Mouse (Mus musculus) embryonic facial prominence, embryonic 11.5 days (tissue): Measurements from ENCODE around the gene Mis18a. TPM values are rescaled to one million over a fixed set of nuclear protein-coding genes. Genes with fewer than 3 reads are reported as not detected.

Experiments
- ATAC-seq: fragments of 200-750 bp; cut with Nextera tagmentation; replicated peaks from 2 replicates; pipeline ENCODE4 v1.8.0; 2017; ENCODE audit warnings: low read depth; ENCODE audit not compliant: insufficient number of reproducible peaks, low FRiP score, low TSS enrichment
- DNase-seq: peaks from one replicate; pipeline ENCODE4 v3.0.0-alpha.2; 2015; ENCODE audit warnings: low spot score
- H3K27ac ChIP-seq: fragments of 300-500 bp; sonication (generic); replicated peaks from 2 replicates; pipeline ENCODE4 v1.5.1; 2014; ENCODE audit warnings: mild to moderate bottlenecking, low read depth, low read length, control low read depth
- H3K27me3 ChIP-seq: fragments of 300-500 bp; sonication (generic); 2 replicates; pipeline ENCODE4 v1.6.1; 2014; ENCODE audit warnings: mild to moderate bottlenecking, low read length, moderate library complexity, mixed read lengths; ENCODE audit not compliant: control insufficient read depth, insufficient read depth
- H3K36me3 ChIP-seq: fragments of 300-500 bp; sonication (generic); replicated peaks from 2 replicates; pipeline ENCODE4 v1.6.1; 2014; ENCODE audit warnings: low read depth, mild to moderate bottlenecking, low read length, moderate library complexity, mixed read lengths; ENCODE audit not compliant: control insufficient read depth, insufficient read depth
- H3K4me1 ChIP-seq: fragments of 300-500 bp; sonication (generic); 2 replicates; pipeline ENCODE4 v1.6.1; 2014; ENCODE audit warnings: low read length, mixed read lengths; ENCODE audit not compliant: control insufficient read depth, insufficient read depth
- H3K4me2 ChIP-seq: fragments of 300-500 bp; sonication (generic); 2 replicates; pipeline ENCODE4 v1.6.1; 2014; ENCODE audit warnings: low read depth, mild to moderate bottlenecking, control low read depth, low read length, moderate library complexity
- H3K4me3 ChIP-seq: fragments of 300-500 bp; sonication (generic); 2 replicates; pipeline ENCODE4 v1.5.1; 2014; ENCODE audit warnings: low read depth, low read length, control low read depth
- H3K9ac ChIP-seq: fragments of 300-500 bp; sonication (generic); replicated peaks from 2 replicates; pipeline ENCODE4 v1.6.1; 2014; ENCODE audit warnings: mild to moderate bottlenecking, control low read depth, low read length
- H3K9me3 ChIP-seq: fragments of 300-500 bp; sonication (generic); replicated peaks from 2 replicates; pipeline ENCODE4 v1.6.1; 2016; ENCODE audit warnings: mild to moderate bottlenecking, low read length, inconsistent platforms, mixed read lengths; ENCODE audit not compliant: control insufficient read depth
- WGBS: fragments of 180-500 bp; shearing (Covaris S2); extraction: QIAGEN DNeasy Blood & Tissue Kit; methylation state at CpG from one replicate; pipeline ENCODE4 v1.1.7; 2014; 5-methylcytosine and 5-hydroxymethylcytosine counted together
- polyA plus RNA-seq: library from polyadenylated mRNA; unstranded; fragments of >200 nt; fragmentation: Nextera tagmentation; extraction: Ambion mirVana; gene quantifications from 2 replicates; pipeline ENCODE4 v1.2.1, GENCODE M21; 2014

Gene Mis18a
- polyA plus RNA-seq, 1 experiment from 2014 or later, result 105 TPM

DNA sequence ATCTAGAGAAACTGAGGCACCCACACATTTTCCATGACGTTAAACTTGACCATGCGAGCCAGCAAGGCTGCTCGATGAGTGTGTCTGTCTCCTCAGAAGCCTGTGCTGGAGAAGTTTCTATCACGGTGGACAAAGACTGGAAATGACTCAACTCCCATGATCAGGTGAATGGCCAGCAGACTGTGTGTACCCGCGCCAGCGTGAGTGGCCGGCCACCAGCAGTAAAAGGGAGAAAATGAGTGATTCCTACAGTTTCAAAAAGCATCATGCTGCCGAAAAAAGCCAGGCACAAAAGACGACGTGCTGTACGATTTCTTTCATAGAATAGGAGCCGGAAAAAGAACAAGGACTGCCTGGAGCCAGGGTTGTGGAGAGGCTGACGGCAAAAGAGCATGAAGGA, 27.8 kb downstream of the Mis18a start:
- no peak overlapping the region for H3K4me3 ChIP-seq
- H3K9me3 ChIP-seq, result no peaks in the 10 kb centered on the region
- H3K9ac ChIP-seq, result no peak overlapping the region
- ATAC-seq, result no peak
- peaks cover 2% of the 10 kb centered on the region for H3K4me1 ChIP-seq
- DNase-seq, result no peak
- H3K4me2 ChIP-seq, result no peak overlapping the region
- no peaks in the 10 kb centered on the region for H3K27me3 ChIP-seq
- no peak overlapping the region for H3K27ac ChIP-seq
- no peaks in the 10 kb centered on the region for H3K36me3 ChIP-seq
- 86% methylated on average over 14 of the region's 14 CpGs for WGBS

DNA sequence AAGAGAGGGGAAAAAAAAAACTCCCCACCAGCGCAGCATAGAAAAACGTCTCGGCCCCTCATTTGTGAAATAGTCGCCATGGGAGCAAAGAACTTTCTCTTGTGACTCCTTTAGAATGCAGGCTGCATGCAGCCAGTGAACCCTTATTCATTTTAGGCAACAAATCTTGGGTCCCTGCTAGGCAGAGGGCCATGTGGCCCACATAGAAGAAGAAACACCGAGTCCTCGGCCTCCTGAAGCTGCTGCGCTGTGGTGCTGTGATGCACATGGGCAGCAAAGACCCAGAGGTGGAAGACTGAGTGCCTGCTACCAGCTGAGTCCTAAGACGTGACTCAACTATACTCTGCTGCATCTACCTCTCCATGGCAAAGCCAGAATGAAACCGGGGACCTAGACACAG, 30.9 kb downstream of the Mis18a start:
- no peak overlapping the region for H3K4me3 ChIP-seq
- H3K27ac ChIP-seq, result no peak overlapping the region
- DNase-seq (no peak), ATAC-seq (no peak)
- 83% methylated on average over 9 of the region's 9 CpGs for WGBS
- H3K9ac ChIP-seq, result no peak overlapping the region
- no peaks in the 10 kb centered on the region for H3K9me3 ChIP-seq
- no peaks in the 10 kb centered on the region for H3K36me3 ChIP-seq
- H3K4me2 ChIP-seq, result no peak overlapping the region
- H3K27me3 ChIP-seq, result no peaks in the 10 kb centered on the region
- H3K4me1 ChIP-seq, result no peaks in the 10 kb centered on the region

DNA sequence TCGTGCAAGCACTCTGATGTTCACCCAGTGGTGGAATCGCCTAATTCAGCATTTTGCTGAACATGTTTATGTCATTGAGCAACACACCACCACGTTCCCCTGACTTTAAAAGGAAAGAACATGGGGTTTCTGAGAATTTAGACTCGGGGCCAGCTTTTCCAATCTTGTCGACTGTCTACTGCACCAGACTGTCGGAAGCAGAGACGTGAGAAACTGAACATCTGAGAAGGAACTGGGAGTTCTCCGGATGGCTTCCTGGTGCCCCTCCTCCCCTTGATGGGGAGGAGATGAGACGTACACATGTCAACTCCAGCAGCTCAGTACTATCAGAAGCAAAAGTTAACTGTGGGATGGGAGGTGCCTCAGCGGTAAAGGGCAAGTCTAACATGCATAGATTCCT, 32.1 kb downstream of the Mis18a start:
- 78% methylated on average over 10 of the region's 10 CpGs for WGBS

DNA sequence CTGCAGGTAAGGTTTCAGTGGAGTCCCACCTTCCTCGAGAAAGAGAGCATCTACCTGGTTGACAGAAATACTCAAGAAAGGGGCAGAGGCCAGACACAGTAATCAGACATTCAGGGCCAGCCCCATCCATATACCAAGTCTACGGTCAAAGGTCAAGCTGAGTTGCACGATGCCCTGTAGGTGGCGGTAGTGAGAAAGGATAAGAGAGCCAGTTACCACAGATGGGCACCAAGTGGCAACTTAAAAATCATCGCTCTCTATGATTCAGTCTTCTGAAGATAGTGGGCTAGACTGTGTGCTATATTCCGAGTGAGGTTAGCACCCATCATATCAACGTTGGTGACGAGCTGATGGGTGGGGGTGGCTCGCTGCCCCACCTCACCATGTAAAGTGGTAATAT, 32.5 kb downstream of the Mis18a start:
- Histone ChIP-seq H3K9ac (no peak overlapping the region), H3K27ac (no peak overlapping the region), H3K4me2 (no peak overlapping the region), H3K4me3 (no peak overlapping the region), H3K27me3 (no peaks in the 10 kb centered on the region), H3K9me3 (no peaks in the 10 kb centered on the region), H3K36me3 (no peaks in the 10 kb centered on the region), H3K4me1 (no peaks in the 10 kb centered on the region)
- ATAC-seq, result no peak
- 64% methylated on average over 9 of the region's 9 CpGs for WGBS
- DNase-seq, result peak; percentile 68

More for the DNA sequence above, 32.1 kb downstream of the Mis18a start:
- Histone ChIP-seq H3K4me3 (no peak overlapping the region), H3K36me3 (no peaks in the 10 kb centered on the region), H3K9ac (no peak overlapping the region), H3K4me2 (no peak overlapping the region), H3K27me3 (no peaks in the 10 kb centered on the region), H3K9me3 (no peaks in the 10 kb centered on the region), H3K4me1 (no peaks in the 10 kb centered on the region), H3K27ac (no peak overlapping the region)
- no peak for ATAC-seq
- DNase-seq, result no peak

DNA sequence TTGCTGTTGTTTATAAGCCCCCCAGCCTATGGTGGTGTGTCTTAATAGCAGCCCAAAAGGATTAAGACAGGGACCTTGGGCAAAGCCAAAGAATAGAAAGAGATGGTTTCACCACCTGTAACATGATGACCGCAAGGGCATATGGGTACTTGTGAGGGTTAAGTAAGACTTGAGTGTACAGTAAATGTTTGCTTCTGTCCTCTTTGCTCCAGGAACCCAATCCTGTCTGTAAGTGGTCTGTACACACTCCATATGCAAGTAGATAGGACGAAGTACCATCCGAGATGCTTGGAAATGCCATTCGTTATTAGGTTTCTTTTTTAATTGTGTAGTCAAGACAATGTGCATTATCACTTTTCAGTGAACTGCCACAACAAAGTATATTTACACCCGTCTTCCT, 33.6 kb downstream of the Mis18a start:
- DNase-seq (no peak), ATAC-seq (no peak)
- WGBS, result 93% methylated on average over 5 of the region's 5 CpGs
- Histone ChIP-seq H3K27me3 (no peaks in the 10 kb centered on the region), H3K27ac (no peak overlapping the region), H3K36me3 (no peaks in the 10 kb centered on the region), H3K4me1 (no peaks in the 10 kb centered on the region), H3K9me3 (no peaks in the 10 kb centered on the region), H3K9ac (no peak overlapping the region), H3K4me2 (no peak overlapping the region), H3K4me3 (no peak overlapping the region)

DNA sequence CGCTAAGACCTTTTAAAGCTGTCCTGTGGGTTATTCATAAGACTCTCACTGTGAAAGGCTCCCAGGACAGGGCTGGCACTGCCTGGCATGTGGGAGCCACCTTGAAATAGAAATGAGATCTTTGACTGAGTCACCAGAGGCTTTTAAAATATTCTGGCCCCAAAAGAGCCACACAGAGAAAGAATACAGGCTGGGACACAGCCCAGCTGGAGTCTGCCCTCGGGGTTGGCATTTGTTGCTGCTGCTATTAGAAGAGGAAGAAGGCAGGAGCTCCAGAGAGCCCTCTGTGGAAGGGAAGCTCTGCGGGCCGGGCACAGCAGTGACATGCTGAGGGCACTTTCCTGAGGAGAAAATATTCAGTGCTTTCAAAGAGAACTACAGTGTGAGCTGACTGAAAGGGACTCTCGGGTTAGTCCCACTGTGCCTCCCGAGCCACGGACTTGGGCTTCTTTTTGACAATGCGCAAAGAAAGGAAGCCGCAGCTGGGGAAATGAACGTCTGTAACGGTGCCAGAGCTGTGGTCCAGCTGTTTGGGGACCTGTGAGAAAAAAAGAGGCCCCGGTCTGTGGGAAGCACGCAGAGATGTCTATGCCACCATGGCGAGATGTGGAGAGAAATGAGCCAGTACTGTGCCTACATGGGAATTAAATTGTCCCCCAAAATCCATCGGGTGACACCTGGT, 34.4 kb downstream of the Mis18a start:
- DNase-seq (no peak), ATAC-seq (no peak)
- no peaks in the 10 kb centered on the region for H3K4me1 ChIP-seq
- no peaks in the 10 kb centered on the region for H3K9me3 ChIP-seq
- no peaks in the 10 kb centered on the region for H3K36me3 ChIP-seq
- H3K4me3 ChIP-seq, result no peak overlapping the region
- H3K9ac ChIP-seq, result no peak overlapping the region
- H3K27ac ChIP-seq, result no peak overlapping the region
- no peak overlapping the region for H3K4me2 ChIP-seq
- WGBS, result 70% methylated on average over 15 of the region's 15 CpGs
- no peaks in the 10 kb centered on the region for H3K27me3 ChIP-seq

DNA sequence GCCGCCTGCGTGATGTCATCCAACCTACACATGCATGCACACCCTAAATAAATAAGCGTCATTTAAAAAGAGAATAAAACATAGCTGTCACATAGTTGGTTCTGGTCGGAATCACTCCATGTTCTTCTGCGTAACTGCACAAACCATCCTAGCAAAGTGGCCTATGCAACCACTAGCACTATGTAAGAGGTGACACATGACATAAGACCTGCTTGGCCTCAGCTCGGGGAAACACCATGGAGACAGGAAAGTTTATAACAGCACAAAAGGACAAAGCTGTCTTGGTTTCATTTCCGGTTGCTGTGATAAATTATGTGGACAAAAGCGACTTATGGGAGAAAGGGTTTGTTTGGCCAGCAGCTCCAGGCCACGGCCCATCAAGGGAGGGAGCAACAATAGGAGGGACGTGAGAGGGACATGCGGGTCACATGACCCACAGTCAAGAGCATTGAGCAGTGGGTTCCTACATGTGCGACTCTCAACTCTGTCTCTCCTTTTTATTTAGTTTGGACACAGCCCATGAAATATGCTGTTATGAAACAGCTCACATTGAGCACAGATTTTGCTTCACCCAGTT, 39.4 kb downstream of the Mis18a start:
- H3K4me1 ChIP-seq, result no peaks in the 10 kb centered on the region; the same call in 1 of the 2 replicates
- DNase-seq, result no peak
- no peak overlapping the region for H3K4me2 ChIP-seq
- H3K36me3 ChIP-seq, result no peaks in the 10 kb centered on the region
- no peak overlapping the region for H3K27ac ChIP-seq
- no peak for ATAC-seq
- no peak overlapping the region for H3K4me3 ChIP-seq
- H3K27me3 ChIP-seq, result no peaks in the 10 kb centered on the region
- no peaks in the 10 kb centered on the region for H3K9me3 ChIP-seq
- WGBS, result 83% methylated on average over 12 of the region's 12 CpGs
- H3K9ac ChIP-seq, result no peak overlapping the region

DNA sequence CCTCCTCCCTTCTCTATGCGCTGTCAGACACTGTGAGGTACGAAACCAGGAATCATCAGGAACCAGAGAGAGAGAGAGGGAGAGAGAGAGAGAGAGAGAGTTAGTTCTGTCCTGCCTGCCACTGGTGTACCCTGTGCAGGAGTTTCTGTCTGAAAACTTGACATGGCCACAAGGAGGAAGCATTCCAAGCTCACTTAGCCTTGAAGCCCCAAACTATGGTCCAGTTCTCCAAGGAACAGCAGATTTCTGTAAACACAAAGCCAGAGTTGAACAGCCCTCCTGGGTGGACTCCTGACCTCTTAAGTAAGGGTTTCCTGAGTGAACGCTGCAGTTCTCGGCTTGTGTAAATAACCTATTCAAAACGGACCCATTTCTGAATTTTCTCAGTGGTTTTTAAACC, 40.2 kb downstream of the Mis18a start:
- no peak overlapping the region for H3K9ac ChIP-seq
- no peaks in the 10 kb centered on the region; the same call in 1 of the 2 replicates for H3K4me1 ChIP-seq
- no peak overlapping the region for H3K4me2 ChIP-seq
- H3K9me3 ChIP-seq, result no peaks in the 10 kb centered on the region
- no peak overlapping the region for H3K27ac ChIP-seq
- no peaks in the 10 kb centered on the region for H3K27me3 ChIP-seq
- DNase-seq, result peak; percentile 36
- H3K4me3 ChIP-seq, result no peak overlapping the region
- 17% methylated on average over 4 of the region's 5 CpGs for WGBS
- no peak for ATAC-seq
- no peaks in the 10 kb centered on the region for H3K36me3 ChIP-seq
